Mouse (Mus musculus) retina, adult 2 months (tissue): ENCODE measurements around the gene Pank1.
A peak's percentile ranks its signal among the peaks of the same experiment; 100 is the strongest.

Experiments
- DNase-seq: peaks from one replicate; pipeline ENCODE4 v3.0.0-alpha.2; 2012; ENCODE audit warnings: low read depth, low spot score

The Pank1 gene

DNA sequence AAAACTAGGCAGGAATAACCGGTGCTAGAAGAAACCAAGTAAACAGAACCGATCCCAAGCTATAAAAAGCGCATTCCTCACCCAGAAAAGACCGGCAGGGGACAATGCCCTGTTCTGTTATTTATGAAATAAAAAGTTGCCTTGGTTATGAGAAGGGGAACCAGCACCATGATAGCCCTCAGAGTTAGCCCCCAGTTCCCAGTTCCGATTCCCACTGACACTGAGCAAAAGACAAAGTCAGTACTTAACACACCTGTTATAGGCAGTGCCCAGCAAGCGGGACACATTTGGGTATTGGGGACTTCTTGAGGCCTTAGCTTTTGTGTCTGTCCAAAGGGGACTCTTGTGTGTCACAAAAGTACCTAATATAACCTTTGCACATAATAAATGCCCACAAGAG is 369 bp upstream of the Pank1 start:
- DNase-seq: no peak

DNA sequence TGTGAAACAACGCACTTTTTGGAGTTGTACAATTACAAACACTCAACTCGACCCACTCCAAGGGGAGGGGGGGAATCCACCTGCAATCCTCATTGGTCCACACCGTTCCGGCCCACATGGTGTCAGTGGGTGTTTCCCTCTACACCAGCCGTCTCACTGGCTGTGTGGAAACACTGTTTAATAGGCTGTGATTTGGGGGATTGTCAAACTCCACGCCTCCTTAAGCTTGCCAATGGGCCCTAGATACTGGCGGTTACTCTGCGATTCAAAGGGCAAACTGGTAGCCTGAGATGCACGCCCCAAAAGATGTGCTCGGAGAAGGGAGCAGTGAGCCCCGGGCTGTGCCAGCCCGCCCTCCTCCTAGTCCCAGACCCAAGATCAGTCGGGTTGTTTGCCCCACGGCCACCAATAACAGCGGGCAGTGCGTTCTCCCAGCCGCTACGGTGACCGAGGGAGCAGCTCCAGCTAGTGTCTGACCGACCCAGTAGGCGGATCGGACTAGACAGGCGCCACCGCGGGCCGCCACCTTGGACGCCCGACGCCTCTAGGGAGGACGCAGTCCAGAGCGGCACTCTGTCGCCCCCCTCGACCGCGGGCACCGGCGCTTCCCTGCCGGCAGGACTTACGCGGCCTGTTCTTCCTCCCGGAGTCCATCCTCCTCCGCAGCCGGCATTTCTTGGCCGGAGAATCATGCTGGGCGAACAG is 1.2 kb downstream of the Pank1 start:
- DNase-seq: peak; percentile 46

DNA sequence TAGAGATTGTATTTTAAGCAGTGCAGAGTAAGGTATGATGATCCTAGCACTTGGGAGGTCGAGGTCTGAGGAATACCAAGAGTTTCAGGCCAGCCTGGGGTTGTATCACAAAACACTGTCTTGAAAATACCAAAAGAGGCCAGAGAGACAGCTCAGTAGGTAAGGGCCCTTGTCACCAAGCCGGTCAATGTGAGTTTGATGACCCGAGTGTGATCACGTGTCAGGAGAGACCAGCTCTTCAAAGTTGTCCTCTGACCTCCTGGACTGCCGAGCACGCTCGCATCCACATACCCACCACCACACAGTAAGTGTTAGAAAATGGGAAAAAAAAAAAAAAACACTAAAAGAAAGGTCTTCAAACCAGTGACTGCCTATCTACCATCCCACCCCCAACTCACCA is 2.6 kb downstream of the Pank1 start:
- DNase-seq: no peak

DNA sequence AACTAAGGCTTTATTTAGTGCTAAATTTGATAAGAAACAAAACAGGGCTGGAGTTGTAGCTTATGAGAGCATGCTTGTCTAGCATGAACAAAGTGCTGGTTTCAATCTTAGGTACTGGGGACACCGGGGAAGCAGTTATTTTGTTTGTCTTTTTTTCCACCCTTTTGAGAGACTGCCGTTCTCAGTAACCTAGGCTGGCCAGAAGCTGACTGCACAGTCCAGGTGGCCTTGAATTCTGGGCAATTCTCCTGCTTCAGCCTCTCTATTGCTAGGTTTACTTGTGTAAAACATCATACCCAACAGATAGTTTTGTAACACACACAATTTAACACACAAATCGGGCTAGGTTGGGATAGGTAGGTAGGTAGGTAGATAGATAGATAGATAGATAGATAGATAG is 9.9 kb downstream of the Pank1 start:
- no peak for DNase-seq

DNA sequence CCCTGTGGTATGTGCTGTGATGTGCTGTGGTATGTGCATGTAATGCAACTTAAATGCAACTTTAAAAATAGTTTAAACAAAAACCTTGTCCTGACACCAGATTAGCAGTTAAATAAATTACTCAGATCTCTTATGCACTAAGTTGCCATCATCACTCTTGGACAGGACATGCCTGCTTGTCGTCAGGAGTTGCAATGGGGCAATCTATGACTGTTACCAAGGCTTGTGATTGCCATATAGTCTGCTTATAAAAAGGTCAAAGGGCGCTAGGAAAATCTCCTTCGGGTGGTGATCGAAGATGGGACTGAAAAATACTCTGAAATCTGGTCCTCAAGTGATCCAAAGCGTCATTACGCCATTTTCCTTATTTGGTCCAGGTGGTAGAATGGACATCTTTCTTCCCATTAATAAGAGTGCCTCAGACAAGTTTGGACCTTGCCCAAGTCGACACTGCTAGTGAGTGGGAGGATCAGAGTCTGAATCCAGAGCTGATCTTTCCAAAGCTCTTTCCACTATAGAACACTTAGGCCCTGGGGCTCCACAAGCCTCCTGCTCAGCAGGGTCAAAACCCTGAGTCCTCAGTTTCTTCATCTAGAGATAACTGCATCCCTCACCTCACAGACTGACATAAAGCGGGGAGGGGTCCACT is 11.0 kb downstream of the Pank1 start:
- DNase-seq: no peak

DNA sequence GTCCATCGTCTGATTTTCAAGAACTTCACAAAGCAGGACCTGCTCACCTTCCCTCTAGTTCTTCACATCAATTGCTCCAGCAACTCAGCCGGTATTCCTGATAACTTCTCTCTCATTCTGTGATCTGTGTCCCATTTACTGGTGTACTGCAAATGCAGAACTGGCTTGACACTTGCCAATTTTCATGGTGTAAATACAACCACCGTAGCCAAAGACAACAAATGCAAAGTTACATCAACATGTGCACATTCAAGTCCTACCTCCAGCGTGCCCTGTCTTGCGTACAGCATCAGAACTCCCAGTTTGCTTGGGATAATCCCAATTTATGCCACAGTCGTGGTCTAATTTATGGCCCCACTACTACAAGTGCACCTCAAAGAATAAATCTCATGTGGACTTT is 15.5 kb downstream of the Pank1 start:
- no peak for DNase-seq

DNA sequence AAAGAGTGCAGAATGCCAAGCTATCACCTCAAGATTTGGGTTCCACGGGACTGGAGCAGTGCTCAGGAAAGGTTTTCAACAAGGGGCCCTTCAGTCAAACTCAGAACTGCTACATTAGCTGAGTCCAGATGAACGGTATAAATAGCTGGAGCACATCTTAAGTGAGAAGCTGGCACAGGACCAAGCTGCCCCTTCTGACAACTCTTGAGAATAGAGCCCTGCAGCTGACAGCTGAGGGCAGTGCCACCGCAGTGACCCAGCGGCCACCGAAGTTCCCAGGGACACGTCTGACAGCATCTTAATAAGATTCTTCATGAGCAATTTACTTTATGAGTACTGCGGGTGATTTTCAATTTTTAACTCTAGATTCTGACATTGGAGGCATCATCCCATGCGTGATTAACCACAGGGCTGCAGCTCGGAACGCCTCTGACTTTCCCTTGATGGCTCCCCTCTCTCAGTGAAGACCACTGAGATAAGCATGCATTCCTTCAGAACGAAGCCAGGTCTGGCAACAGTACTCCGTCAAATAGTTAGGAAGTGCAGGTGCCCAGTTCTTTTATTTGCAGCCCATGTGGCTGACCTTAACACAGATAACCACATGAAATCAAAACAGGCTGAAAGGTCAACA is 23.1 kb downstream of the Pank1 start:
- no peak for DNase-seq

DNA sequence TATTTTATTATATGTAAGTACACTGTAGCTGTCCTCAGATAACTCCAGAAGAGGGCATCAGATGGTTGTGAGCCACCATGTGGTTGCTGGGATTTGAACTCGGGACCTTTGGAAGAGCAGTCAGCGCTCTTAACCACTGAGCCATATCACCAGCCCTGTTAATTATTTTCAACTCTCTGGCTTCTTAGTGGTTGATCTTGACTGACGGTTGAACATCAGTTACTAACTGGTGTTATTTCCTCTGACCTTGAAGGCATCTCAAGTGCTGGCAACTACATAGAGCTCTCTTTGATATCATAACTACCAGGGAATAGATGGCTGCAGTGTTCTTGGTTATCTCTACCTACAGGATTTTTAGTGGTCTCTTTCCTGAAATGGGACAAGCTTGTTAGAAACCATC is 28.1 kb downstream of the Pank1 start:
- DNase-seq: no peak

DNA sequence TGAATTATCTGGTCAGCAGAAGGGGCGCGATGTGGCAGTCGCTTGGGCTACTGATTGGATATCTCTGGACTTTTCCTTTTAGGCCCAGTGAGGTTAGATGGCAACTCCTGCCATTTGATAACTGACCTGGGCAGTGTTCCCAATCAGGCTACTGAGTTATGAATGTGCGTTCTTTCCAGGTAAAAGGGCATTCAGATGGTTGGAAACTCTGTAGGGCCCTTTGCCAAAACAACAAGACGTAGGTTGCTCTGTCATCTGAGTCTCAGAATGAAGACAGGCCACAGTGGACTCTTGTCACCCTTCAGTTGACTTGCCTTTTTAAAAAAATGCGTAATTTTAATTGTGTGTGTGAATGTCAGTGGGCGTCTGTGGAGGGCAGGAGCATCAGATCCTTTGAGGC is 29.8 kb downstream of the Pank1 start:
- no peak for DNase-seq

DNA sequence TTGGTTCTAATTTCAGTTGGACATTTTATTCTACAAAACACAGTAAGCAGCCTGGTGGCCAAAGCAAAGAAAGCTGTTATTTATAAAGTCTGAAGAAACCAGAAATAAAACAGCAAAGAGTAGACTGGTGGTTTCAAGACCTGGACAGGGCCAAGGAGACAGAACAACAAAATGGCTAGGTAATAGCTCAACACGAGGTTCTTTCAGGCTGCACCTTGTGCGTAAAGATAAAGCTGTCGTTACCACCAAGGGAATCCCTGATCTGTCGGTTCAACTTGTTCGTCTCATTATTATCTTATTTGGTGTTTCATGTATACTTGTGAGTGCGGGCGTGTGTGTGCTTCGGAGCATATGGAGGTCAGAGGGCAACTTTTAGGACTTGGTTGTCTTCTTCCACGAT is 31.1 kb downstream of the Pank1 start:
- no peak for DNase-seq

DNA sequence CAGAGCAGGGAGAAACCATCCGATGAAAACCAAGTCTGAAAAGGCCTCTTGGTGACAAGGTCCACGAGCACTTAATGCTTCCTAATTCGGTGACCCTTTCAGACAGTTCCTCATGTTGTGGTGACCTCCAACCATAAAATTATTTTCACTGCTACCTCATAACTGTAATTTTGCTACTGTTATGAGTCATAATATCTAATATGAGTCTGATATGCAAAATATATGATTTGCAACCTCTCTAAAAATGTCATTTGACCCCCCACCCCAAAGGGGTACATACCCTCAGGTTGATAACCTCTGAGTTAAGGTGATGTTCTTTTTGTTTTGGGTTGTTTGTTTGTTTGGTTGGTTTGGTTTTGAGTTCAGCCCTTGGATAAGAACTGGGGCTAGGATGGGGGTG is 32.2 kb downstream of the Pank1 start:
- no peak for DNase-seq

DNA sequence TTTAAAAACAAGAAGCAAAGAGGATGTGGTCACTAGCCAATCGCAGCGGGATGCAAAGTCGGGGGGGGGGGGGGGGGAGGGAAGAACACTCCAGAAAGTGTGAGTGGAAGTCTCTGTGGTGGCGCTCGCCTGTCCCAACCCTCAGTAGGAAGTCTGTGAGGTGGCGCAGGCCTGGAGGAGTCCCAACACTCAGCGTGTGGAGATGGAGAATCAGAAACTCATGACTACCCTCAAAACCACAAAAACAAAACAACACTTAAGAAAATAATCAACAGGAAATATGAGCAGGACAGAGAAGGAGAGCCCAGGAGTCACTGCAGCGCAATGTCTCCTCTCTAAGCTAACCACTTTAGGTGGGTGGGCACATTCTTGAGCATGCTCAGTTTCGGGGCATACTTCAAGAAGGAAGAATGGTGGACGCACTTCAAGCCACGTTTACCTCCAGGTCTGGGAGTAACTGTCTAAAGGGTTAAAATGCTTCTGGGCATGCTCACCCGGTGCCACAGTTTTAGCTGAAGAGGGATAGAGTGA is 32.7 kb downstream of the Pank1 start:
- no peak for DNase-seq

DNA sequence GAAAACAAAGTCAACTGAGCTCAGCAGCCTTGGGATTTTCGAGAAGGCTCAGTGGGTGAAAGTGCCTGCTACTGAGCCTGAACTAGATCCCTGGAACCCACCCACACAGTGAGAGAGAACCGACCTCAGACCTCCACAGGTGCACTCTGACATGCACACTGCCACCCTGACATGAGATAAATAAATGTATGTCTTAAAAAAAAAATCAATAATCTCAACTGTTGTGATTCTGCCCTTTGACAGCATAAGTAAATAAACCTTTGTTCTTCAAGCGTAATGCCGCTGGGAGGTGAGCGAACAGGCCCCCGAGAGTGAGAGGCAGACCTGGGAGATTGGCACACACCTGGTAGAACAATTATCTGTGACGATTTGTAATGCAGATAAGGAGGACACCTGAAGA is 33.2 kb downstream of the Pank1 start:
- DNase-seq: no peak

DNA sequence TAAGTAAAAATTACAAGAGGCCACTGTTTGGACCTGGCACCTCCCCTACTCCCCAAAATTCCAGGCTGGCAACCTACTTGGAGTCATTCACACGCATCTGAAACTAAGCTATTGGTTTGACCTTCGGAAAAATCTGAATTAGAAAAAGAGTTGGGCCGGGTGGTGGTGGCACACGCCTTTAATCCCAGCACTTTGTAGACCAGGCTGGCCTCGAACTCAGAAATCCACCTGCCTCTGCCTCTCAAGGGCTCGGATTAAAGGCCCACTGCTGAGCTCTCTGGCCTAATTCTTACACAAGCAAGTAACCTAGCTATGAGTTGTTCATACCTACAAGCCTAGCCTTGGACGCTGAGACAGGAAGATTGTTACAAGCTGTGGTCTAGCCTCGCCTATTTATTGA is 33.9 kb downstream of the Pank1 start:
- no peak for DNase-seq

DNA sequence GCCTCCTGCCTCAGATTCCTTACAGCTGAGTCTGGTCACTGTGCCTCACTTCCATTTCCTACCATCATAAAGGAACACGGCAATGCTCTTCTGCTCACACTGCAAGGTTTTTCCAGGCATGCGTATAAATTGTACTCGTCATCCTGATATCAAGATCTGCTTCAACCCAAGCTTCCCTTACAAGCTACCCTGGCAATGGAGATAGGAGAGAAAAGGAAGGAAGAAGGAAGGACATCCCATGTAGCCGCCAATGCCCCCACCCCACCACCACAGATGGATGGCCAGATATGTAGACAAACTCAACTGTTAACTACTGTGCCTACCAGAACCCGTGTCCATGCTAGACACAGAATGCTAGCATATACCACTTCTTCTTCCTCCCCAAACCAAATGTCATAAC is 34.5 kb downstream of the Pank1 start:
- no peak for DNase-seq

DNA sequence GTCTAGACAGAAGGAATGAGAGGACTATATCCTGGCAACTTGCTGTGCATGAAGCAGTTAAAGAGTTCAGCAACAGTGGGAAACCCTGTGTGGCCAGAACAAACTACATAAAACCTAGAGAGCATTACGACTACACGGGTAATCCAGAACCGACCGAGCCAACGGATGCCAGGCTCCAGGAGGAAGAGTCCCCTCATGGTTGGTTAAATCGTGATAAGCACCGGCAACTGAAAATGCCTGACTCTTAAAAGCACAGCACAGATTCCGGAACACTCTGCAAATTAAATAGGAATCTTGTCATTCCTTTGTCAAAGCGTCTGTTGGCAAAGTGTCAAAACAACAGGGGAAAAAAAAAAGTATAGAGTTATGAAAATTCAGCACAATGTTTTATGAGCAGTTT is 35.2 kb downstream of the Pank1 start:
- DNase-seq: no peak

DNA sequence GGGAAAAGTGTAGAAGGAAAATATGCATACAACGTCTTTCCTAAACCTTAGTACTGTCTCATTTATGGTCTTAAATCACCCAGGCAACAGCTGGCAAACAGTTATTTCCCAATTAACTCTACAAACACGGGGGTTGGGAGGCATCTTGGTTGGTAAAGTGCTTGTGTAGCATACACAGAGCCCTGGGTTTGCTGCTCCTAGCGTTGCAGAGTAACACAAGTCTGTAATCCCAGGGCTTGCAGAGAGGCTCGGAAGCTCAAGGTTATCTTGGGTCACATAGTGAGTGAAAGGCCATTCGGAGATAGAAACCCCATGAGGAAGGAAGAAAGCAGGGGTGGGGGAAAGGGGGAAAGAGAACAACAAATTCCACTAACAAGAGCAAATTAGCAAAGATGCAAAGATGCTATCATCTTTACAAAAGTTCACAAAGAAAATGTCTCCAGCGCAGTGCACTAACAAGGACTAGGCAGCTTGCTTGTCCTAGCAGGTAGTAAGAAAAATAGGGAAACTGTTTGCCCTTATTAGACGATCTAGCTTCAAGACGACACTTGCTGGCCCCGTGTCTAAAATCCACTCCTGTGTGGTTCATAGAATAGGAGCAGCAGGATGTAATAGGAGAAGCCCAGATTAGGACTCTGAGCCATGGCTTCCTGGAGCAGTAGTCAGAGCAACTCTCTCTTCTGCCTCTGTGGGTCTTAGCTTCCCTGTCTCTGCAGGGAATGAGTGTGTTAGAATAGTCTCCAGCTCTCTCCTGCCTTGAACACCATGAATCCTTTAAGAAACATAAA is 37.3 kb downstream of the Pank1 start:
- DNase-seq: no peak

DNA sequence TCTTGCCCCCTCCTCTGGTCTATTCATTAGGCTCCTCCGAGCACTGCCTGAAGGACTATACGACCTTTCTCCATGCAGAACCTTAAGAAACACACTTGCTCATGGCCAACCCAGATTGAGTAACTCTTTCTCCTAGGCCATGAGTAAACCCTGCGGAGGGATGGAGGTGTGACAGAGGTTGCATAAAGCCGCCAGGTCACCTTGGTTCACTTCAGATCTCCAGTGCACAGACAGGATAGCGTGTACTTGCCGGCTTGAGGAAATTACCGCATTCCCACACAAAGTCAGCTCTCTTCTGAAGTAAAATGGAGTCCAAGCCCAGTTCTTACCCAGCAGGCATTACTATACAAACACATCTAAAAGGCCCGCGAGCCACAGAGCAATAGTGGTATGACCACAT is 40.6 kb downstream of the Pank1 start:
- DNase-seq: no peak

DNA sequence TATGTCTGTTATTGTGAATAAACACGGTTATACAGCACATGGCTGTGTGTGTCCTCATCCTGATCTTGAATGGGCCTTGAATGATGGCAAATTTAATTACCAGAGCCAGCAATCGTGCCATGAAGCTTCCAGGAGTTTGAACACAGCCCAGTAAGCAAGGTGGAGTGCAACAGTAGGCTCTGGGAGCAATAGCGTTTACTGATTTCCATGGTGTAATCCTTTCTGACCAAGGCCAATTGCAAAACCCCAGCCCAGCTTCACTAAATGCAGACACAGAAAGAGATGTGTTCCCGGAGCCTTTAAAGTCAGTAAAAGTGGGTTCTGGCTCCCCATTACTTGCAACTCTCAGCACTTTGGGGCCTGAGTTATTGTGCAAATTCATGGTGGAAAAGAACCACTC is 47.6 kb downstream of the Pank1 start:
- DNase-seq: no peak

DNA sequence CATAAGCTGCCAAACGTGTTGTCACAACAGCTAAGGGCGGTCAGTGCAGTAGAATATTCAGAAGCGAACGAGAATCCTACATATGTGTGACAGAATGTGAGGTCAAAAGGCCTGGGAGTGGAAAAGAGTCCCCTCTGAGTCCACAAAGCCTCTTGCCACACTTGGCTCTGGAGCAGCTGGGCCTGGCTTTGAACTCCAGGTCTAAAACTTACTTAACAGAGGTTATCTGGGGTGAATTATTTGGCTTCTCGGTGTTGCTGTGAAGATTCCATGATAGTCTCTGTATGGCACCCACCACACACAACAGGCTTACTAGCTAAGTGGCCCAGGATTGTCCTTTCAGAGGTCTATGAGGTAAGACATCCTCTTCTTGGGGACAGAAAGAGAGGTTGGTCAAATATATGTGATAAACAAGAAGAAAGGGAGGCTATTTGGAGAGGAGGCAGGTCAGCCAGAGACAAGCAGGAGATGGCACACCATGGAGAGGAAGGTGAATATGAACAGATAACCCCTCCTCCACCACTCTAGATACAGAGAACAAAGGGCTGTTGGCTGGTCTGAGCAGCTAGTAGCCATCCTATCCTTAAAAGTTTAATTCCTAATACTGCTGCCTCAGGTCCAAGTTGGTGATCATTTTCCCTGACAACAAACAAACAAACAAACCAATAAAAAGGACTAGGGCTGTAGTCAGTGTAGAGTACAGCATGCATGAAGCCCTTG is 51.2 kb downstream of the Pank1 start:
- DNase-seq: no peak

DNA sequence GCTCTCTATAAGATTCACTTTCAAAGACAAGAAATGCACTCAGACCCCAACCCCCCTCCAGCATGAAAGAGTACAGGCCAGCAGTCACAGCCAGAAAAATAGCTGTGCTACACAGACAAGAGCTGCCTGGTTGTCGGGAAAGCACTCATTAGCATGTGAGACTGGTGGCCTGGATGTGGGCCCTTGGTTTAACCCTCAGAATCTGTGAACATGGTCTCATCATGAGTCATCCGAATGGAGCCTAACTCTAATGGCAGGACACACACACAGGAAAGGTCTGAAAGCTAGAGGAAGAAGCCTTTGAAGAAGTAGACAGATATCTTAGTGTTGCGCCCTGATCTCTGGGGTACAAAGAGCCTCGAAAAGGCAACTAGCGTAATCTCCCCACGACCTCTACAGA is 51.8 kb downstream of the Pank1 start:
- DNase-seq: no peak
